Comparison of ENCODE assay signal across 21 mouse cellular contexts in genomic region chr10:39246984-39247383, GRCm38 (mm10).
DNase-seq lines count a peak whose midpoint lies in the region; ATAC-seq and TF ChIP-seq lines count a peak whose summit lies in the region.
"Had no signal": no experiment of that assay in that cellular context is flagged by ENCODE, and none has a peak within 500 bp of the region (broad histone marks: within the 10 kb centered on the region; RNA-seq: fewer than 3 reads in every experiment).

No protein-coding gene starts in this region.

- no peaks in the 10 kb centered on the region for H3K9me3 ChIP-seq in heart, embryonic 10.5 days
- H3K9me3 ChIP-seq: embryonic facial prominence, embryonic 12.5 days; G1E; heart, embryonic 13.5 days; hindbrain, embryonic 12.5 days had no signal

- no peaks in the 10 kb centered on the region for H3K27me3 ChIP-seq in heart, embryonic 10.5 days (ENCODE audit: insufficient read depth, poor library complexity, severe bottlenecking)
- no peaks in the 10 kb centered on the region for H3K27me3 ChIP-seq in thymus, adult 2 months (ENCODE audit: control insufficient read depth, insufficient read depth, low read length)
- H3K27me3 ChIP-seq: embryonic facial prominence, embryonic 12.5 days; heart, embryonic 13.5 days; hindbrain, embryonic 12.5 days had no signal

- no peaks in the 10 kb centered on the region for H3K36me3 ChIP-seq in heart, embryonic 10.5 days
- H3K36me3 ChIP-seq in thymus, adult 2 months (ENCODE audit: control insufficient read depth, insufficient read depth, low read length), result no peaks in the 10 kb centered on the region
- H3K36me3 ChIP-seq: embryonic facial prominence, embryonic 12.5 days; G1E; heart, embryonic 13.5 days; hindbrain, embryonic 12.5 days had no signal

- WGBS in heart, embryonic 10.5 days, result 47% methylated on average over 3 of the region's 3 CpGs
- WGBS in thymus, adult 2 months, result 75% methylated on average over 3 of the region's 3 CpGs

- no peak for TF ChIP-seq CTCF in thymus, adult 2 months (IDR thresholded peaks at IDR 0.05; ENCODE audit: borderline replicate concordance, control insufficient read depth, extremely low read depth, insufficient read depth, low read length, poor library complexity)

- intact Hi-C loops in heart, postnatal 14 days (cut with DNase I), result no loop called here

- peak; percentile 43 for DNase-seq in heart, embryonic 10.5 days (ENCODE audit: low spot score)
- no peak for DNase-seq in heart, postnatal 14 days
- DNase-seq in CD4-positive helper T cell, adult 2 months (ENCODE audit: low read depth, low spot score), result peak; percentile 45
- peak; percentile 45 for DNase-seq in T-cell, adult 2 months (ENCODE audit: low spot score)
- peak; percentile 61 for DNase-seq in naive thymus-derived CD4-positive, alpha-beta T cell, adult 2 months (ENCODE audit: low read depth)
- DNase-seq in thymus, adult 2 months, result no peak
- DNase-seq: adrenal gland, postnatal 10 days; cerebellum, adult 11 months; cerebellum, adult 8-10 months; cerebellum, postnatal 14 days; embryo, embryonic 11 days; gastrocnemius, postnatal 10 days; heart, adult 2 months; heart, postnatal 4 days had no signal

- no peak for TF ChIP-seq POLR2A in thymus, adult 2 months (IDR thresholded peaks at IDR 0.05; ENCODE audit: control insufficient read depth, extremely low read depth, insufficient read depth, low read length, poor library complexity)

- H3K27ac ChIP-seq in heart, embryonic 10.5 days, result no peak overlapping the region
- H3K27ac ChIP-seq in thymus, adult 2 months (ENCODE audit: control insufficient read depth, insufficient read depth, low read length), result no peak overlapping the region
- H3K27ac ChIP-seq: embryonic facial prominence, embryonic 12.5 days; heart, adult 2 months; heart, embryonic 13.5 days; hindbrain, embryonic 12.5 days had no signal

- no peak overlapping the region for H3K4me3 ChIP-seq in heart, embryonic 10.5 days
- no peak overlapping the region for H3K4me3 ChIP-seq in thymus, adult 2 months (ENCODE audit: control insufficient read depth, insufficient read depth, low read length)
- H3K4me3 ChIP-seq: embryonic facial prominence, embryonic 12.5 days; heart, adult 2 months; heart, embryonic 13.5 days; hindbrain, embryonic 12.5 days had no signal

- H3K4me1 ChIP-seq in heart, embryonic 10.5 days, result peaks cover 8% of the 10 kb centered on the region; the same call in 1 of the 2 replicates
- peaks cover 5% of the 10 kb centered on the region for H3K4me1 ChIP-seq in thymus, adult 2 months (replicated peaks; ENCODE audit: control insufficient read depth, insufficient read depth, low read length)
- H3K4me1 ChIP-seq: embryonic facial prominence, embryonic 12.5 days; heart, embryonic 13.5 days had no signal

- ATAC-seq in megakaryocyte progenitor cell, adult 5-6 weeks (replicated peaks; ENCODE audit: poor library complexity), result no peak; the same call in 1 of the 2 replicates
- ATAC-seq: forebrain, embryonic 16.5 days; hindbrain, embryonic 16.5 days had no signal

Comparison
In these comparisons a context has a peak if more than half of its experiments do, and no peak if none do; other contexts are left out.
1. DNase-seq: peak in heart, embryonic 10.5 days (single experiment), CD4-positive helper T cell, adult 2 months (single experiment), T-cell, adult 2 months (single experiment) and naive thymus-derived CD4-positive, alpha-beta T cell, adult 2 months (single experiment); none in heart, postnatal 14 days (0 of 2) and thymus, adult 2 months (single experiment).